Mouse (Mus musculus) erythroblast, adult 5-6 weeks (primary cell): ENCODE results near the gene Lrrc56. TPM values are rescaled to one million over a fixed set of nuclear protein-coding genes. Genes with fewer than 3 reads are reported as not detected.
"Not testable (repeated sequence)": the region's sequence is repeated elsewhere in the genome, so short reads cannot be mapped to it uniquely, and the experiment has no call there.

Source experiments
- ATAC-seq: replicated peaks from 2 replicates; pipeline ENCODE4 v1.8.0; 2016; ENCODE audit warnings: moderate number of reproducible peaks, mild to moderate bottlenecking, moderate TSS enrichment, inconsistent platforms; ENCODE audit not compliant: poor library complexity, low FRiP score, severe bottlenecking
- total RNA-seq, 2 experiments: library from RNA; stranded (forward) in 1 of 2; stranded (reverse) in 1 of 2; fragments of 150-400 nt in 1 of 2; fragments of 200-764, 138-1000 nt in 1 of 2; gene quantifications; 2 replicates each; pipeline versions ENCODE4 v1.2.3 to v1.2.4; 2015 to 2017; ENCODE audit warnings: low replicate concordance in 2 of 2

Gene Lrrc56
- total RNA-seq, 2 experiments from 2014 or later = 0.94 TPM; not detected in 1

DNA sequence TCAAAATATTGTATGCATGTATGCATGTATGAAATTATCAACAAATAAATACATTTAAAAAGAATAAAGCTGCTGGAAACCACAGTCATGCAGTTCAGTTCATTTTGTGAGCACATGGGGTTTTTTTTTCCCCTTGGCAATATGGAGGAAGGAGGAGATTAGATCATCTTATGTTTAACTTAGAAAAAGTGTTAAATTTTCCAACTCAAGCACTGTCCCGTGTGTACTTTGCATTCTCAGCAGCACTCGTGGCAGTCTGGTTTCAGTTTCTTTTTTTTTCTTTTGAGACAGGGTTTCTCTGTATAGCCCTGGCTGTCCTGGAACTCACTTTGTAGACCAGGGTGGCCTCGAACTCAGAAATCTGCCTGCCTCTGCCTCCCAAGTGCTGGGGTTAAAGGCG is 56.5 kb downstream of the Lrrc56 start:
- not testable (repeated sequence) for ATAC-seq

DNA sequence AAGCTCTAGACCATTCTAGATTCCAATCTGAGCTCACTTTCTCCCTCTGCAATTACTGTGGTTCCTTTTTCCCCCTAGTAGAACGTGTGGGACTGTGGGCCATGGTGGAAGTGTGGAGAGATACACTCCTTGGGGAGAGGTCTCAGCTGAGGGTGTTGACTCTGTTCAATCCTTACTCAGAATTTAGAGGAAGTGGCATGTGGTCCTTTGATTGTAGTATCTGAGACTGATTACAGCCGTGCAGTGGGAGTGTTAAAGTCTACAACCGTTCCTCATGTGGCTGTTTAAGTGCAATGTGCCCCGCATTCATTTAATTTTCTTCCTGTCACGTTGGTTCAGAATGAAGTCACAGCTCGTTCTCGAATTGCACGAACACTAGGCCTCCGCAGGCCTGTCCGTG is 62.2 kb downstream of the Lrrc56 start:
- no peak for ATAC-seq

Other genes starting within 250 kb of the Lrrc56 start
- not detected in 2 replicates for gene Ifitm5, start 243.9 kb upstream of the Lrrc56 start, total RNA-seq (2015; ENCODE audit: low replicate concordance)
- gene Ifitm5, start 243.9 kb upstream of the Lrrc56 start, total RNA-seq (2017; ENCODE audit: low replicate concordance) = 1.5 TPM in 1 of 2 replicates, not detected in the other
- not detected in 2 replicates for gene Gm45717, start 238.2 kb upstream of the Lrrc56 start, total RNA-seq (2015; ENCODE audit: low replicate concordance)
- gene Gm45717, start 238.2 kb upstream of the Lrrc56 start, total RNA-seq (2017; ENCODE audit: low replicate concordance) = not detected in 2 replicates
- 133 and 151 TPM in 2 replicates for gene Ifitm2, start 238.2 kb upstream of the Lrrc56 start, total RNA-seq (2015; ENCODE audit: low replicate concordance)
- 41.4 and 47.4 TPM in 2 replicates for gene Ifitm2, start 238.2 kb upstream of the Lrrc56 start, total RNA-seq (2017; ENCODE audit: low replicate concordance)
- 31.8 and 47.3 TPM in 2 replicates for gene Ifitm1, start 226.9 kb upstream of the Lrrc56 start, total RNA-seq (2015; ENCODE audit: low replicate concordance)
- 0.70 and 11.8 TPM in 2 replicates for gene Ifitm1, start 226.9 kb upstream of the Lrrc56 start, total RNA-seq (2017; ENCODE audit: low replicate concordance)
- 186 and 267 TPM in 2 replicates for gene Ifitm3, start 183.4 kb upstream of the Lrrc56 start, total RNA-seq (2015; ENCODE audit: low replicate concordance)
- 78.8 and 112 TPM in 2 replicates for gene Ifitm3, start 183.4 kb upstream of the Lrrc56 start, total RNA-seq (2017; ENCODE audit: low replicate concordance)
- gene Ifitm6, start 176.2 kb upstream of the Lrrc56 start, total RNA-seq (2015; ENCODE audit: low replicate concordance) = 336 and 380 TPM in 2 replicates
- 99.4 and 179 TPM in 2 replicates for gene Ifitm6, start 176.2 kb upstream of the Lrrc56 start, total RNA-seq (2017; ENCODE audit: low replicate concordance)
- gene Gm17387, start 165.0 kb upstream of the Lrrc56 start, total RNA-seq (2015; ENCODE audit: low replicate concordance) = not detected in 2 replicates
- gene Gm17387, start 165.0 kb upstream of the Lrrc56 start, total RNA-seq (2017; ENCODE audit: low replicate concordance) = not detected in 2 replicates
- gene B4galnt4, start 133.1 kb upstream of the Lrrc56 start, total RNA-seq (2015; ENCODE audit: low replicate concordance) = 0.84 TPM in 1 of 2 replicates, not detected in the other
- gene B4galnt4, start 133.1 kb upstream of the Lrrc56 start, total RNA-seq (2017; ENCODE audit: low replicate concordance) = not detected in 2 replicates
- not detected in 2 replicates for gene Pkp3, start 115.9 kb upstream of the Lrrc56 start, total RNA-seq (2015; ENCODE audit: low replicate concordance)
- not detected in 2 replicates for gene Pkp3, start 115.9 kb upstream of the Lrrc56 start, total RNA-seq (2017; ENCODE audit: low replicate concordance)
- gene Sigirr, start 93.6 kb upstream of the Lrrc56 start, total RNA-seq (2015; ENCODE audit: low replicate concordance) = 4.2 TPM in 1 of 2 replicates, not detected in the other
- 2.8 and 4.4 TPM in 2 replicates for gene Sigirr, start 93.6 kb upstream of the Lrrc56 start, total RNA-seq (2017; ENCODE audit: low replicate concordance)
- gene Ano9, start 76.4 kb upstream of the Lrrc56 start, total RNA-seq (2015; ENCODE audit: low replicate concordance) = not detected in 2 replicates
- not detected in 2 replicates for gene Ano9, start 76.4 kb upstream of the Lrrc56 start, total RNA-seq (2017; ENCODE audit: low replicate concordance)
- gene Ptdss2, start 71.8 kb upstream of the Lrrc56 start, total RNA-seq (2015; ENCODE audit: low replicate concordance) = 123 and 158 TPM in 2 replicates
- gene Ptdss2, start 71.8 kb upstream of the Lrrc56 start, total RNA-seq (2017; ENCODE audit: low replicate concordance) = 153 and 164 TPM in 2 replicates
- 11.9 and 13.8 TPM in 2 replicates for gene Rnh1, start 21.3 kb upstream of the Lrrc56 start, total RNA-seq (2015; ENCODE audit: low replicate concordance)
- gene Rnh1, start 21.3 kb upstream of the Lrrc56 start, total RNA-seq (2017; ENCODE audit: low replicate concordance) = 15.1 and 15.7 TPM in 2 replicates
- 3.8 and 24.9 TPM in 2 replicates for gene Hras, start 152 bp upstream of the Lrrc56 start, total RNA-seq (2015; ENCODE audit: low replicate concordance)
- 11.4 and 20.8 TPM in 2 replicates for gene Hras, start 152 bp upstream of the Lrrc56 start, total RNA-seq (2017; ENCODE audit: low replicate concordance)
- not detected in 2 replicates for gene Lmntd2, start 19.9 kb downstream of the Lrrc56 start, total RNA-seq (2015; ENCODE audit: low replicate concordance)
- gene Lmntd2, start 19.9 kb downstream of the Lrrc56 start, total RNA-seq (2017; ENCODE audit: low replicate concordance) = 0.17 and 1.7 TPM in 2 replicates
- gene Rassf7, start 21.7 kb downstream of the Lrrc56 start, total RNA-seq (2015; ENCODE audit: low replicate concordance) = 1.7 and 6.0 TPM in 2 replicates
- 3.9 and 12.2 TPM in 2 replicates for gene Rassf7, start 21.7 kb downstream of the Lrrc56 start, total RNA-seq (2017; ENCODE audit: low replicate concordance)
- gene Phrf1, start 34.6 kb downstream of the Lrrc56 start, total RNA-seq (2015; ENCODE audit: low replicate concordance) = 24.9 and 30.0 TPM in 2 replicates
- 25.5 and 32.8 TPM in 2 replicates for gene Phrf1, start 34.6 kb downstream of the Lrrc56 start, total RNA-seq (2017; ENCODE audit: low replicate concordance)
- 49.5 and 73.8 TPM in 2 replicates for gene Irf7, start 72.3 kb downstream of the Lrrc56 start, total RNA-seq (2015; ENCODE audit: low replicate concordance)
- gene Irf7, start 72.3 kb downstream of the Lrrc56 start, total RNA-seq (2017; ENCODE audit: low replicate concordance) = 78.0 and 88.9 TPM in 2 replicates
- gene Cdhr5, start 82.6 kb downstream of the Lrrc56 start, total RNA-seq (2015; ENCODE audit: low replicate concordance) = not detected in 2 replicates
- not detected in 2 replicates for gene Cdhr5, start 82.6 kb downstream of the Lrrc56 start, total RNA-seq (2017; ENCODE audit: low replicate concordance)
- gene Sct, start 85.0 kb downstream of the Lrrc56 start, total RNA-seq (2015; ENCODE audit: low replicate concordance) = not detected in 2 replicates
- gene Sct, start 85.0 kb downstream of the Lrrc56 start, total RNA-seq (2017; ENCODE audit: low replicate concordance) = not detected in 2 replicates
- not detected in 2 replicates for gene Drd4, start 97.8 kb downstream of the Lrrc56 start, total RNA-seq (2015; ENCODE audit: low replicate concordance)
- gene Drd4, start 97.8 kb downstream of the Lrrc56 start, total RNA-seq (2017; ENCODE audit: low replicate concordance) = not detected in 2 replicates
- gene Deaf1, start 133.5 kb downstream of the Lrrc56 start, total RNA-seq (2015; ENCODE audit: low replicate concordance) = 9.4 and 18.3 TPM in 2 replicates
- 14.1 and 16.0 TPM in 2 replicates for gene Deaf1, start 133.5 kb downstream of the Lrrc56 start, total RNA-seq (2017; ENCODE audit: low replicate concordance)
- gene Tmem80, start 133.6 kb downstream of the Lrrc56 start, total RNA-seq (2015; ENCODE audit: low replicate concordance) = 6.5 and 8.4 TPM in 2 replicates
- 10.5 and 12.9 TPM in 2 replicates for gene Tmem80, start 133.6 kb downstream of the Lrrc56 start, total RNA-seq (2017; ENCODE audit: low replicate concordance)
- gene Eps8l2, start 144.7 kb downstream of the Lrrc56 start, total RNA-seq (2015; ENCODE audit: low replicate concordance) = not detected in 2 replicates
- not detected in 2 replicates for gene Eps8l2, start 144.7 kb downstream of the Lrrc56 start, total RNA-seq (2017; ENCODE audit: low replicate concordance)
- gene Taldo1, start 198.0 kb downstream of the Lrrc56 start, total RNA-seq (2015; ENCODE audit: low replicate concordance) = 132 and 180 TPM in 2 replicates
- gene Taldo1, start 198.0 kb downstream of the Lrrc56 start, total RNA-seq (2017; ENCODE audit: low replicate concordance) = 443 and 565 TPM in 2 replicates
- 6.3 and 9.2 TPM in 2 replicates for gene Gatd1, start 220.0 kb downstream of the Lrrc56 start, total RNA-seq (2015; ENCODE audit: low replicate concordance)
- 4.9 and 6.0 TPM in 2 replicates for gene Gatd1, start 220.0 kb downstream of the Lrrc56 start, total RNA-seq (2017; ENCODE audit: low replicate concordance)
- not detected in 2 replicates for gene Cend1, start 235.3 kb downstream of the Lrrc56 start, total RNA-seq (2015; ENCODE audit: low replicate concordance)
- gene Cend1, start 235.3 kb downstream of the Lrrc56 start, total RNA-seq (2017; ENCODE audit: low replicate concordance) = not detected in 2 replicates
- gene Slc25a22, start 243.7 kb downstream of the Lrrc56 start, total RNA-seq (2015; ENCODE audit: low replicate concordance) = 8.2 and 11.7 TPM in 2 replicates
- gene Slc25a22, start 243.7 kb downstream of the Lrrc56 start, total RNA-seq (2017; ENCODE audit: low replicate concordance) = 3.2 and 10.0 TPM in 2 replicates
- 12.7 and 17.9 TPM in 2 replicates for gene Pidd1, start 249.9 kb downstream of the Lrrc56 start, total RNA-seq (2015; ENCODE audit: low replicate concordance)
- gene Pidd1, start 249.9 kb downstream of the Lrrc56 start, total RNA-seq (2017; ENCODE audit: low replicate concordance) = 7.3 and 9.8 TPM in 2 replicates